Mouse (Mus musculus) heart, embryonic 11.5 days (tissue): ENCODE data around the gene Exo5. TPM values are rescaled to one million over a fixed set of nuclear protein-coding genes. Genes with fewer than 3 reads are reported as not detected.
A peak's percentile ranks its signal among the peaks of the same experiment; 100 is the strongest.

Experiments used
- ATAC-seq: fragments of 200-750 bp; cut with Nextera tagmentation; replicated peaks from 2 replicates; pipeline ENCODE4 v1.8.0; 2017; ENCODE audit warnings: moderate library complexity; ENCODE audit not compliant: insufficient number of reproducible peaks, low FRiP score, low TSS enrichment
- H3K27ac ChIP-seq: fragments of 300-500 bp; sonication (generic); 2 replicates; pipeline ENCODE4 v1.5.1; 2014; ENCODE audit warnings: mild to moderate bottlenecking, low read depth, low read length
- H3K27me3 ChIP-seq: fragments of 300-500 bp; sonication (generic); 2 replicates; pipeline ENCODE4 v1.6.1; 2014; ENCODE audit warnings: mild to moderate bottlenecking, low read length, mixed read lengths; ENCODE audit not compliant: control insufficient read depth, insufficient read depth
- H3K36me3 ChIP-seq: fragments of 300-500 bp; sonication (generic); 2 replicates; pipeline ENCODE4 v1.6.1; 2014; ENCODE audit warnings: mild to moderate bottlenecking, low read length, moderate library complexity, mixed read lengths; ENCODE audit not compliant: control insufficient read depth, insufficient read depth
- H3K4me1 ChIP-seq: fragments of 300-500 bp; sonication (generic); 2 replicates; pipeline ENCODE4 v1.6.1; 2014; ENCODE audit warnings: low read length; ENCODE audit not compliant: control insufficient read depth, insufficient read depth
- H3K4me2 ChIP-seq: fragments of 300-500 bp; sonication (generic); 2 replicates; pipeline ENCODE4 v1.6.1; 2014; ENCODE audit warnings: mild to moderate bottlenecking, moderate library complexity
- H3K4me3 ChIP-seq: fragments of 300-500 bp; sonication (generic); 2 replicates; pipeline ENCODE4 v1.5.1; 2014; ENCODE audit warnings: low read depth, low read length
- H3K9ac ChIP-seq: fragments of 300-500 bp; sonication (generic); 2 replicates; pipeline ENCODE4 v1.6.1; 2014; ENCODE audit warnings: mild to moderate bottlenecking, low read depth, low read length, moderate library complexity
- H3K9me3 ChIP-seq: fragments of 300-500 bp; sonication (generic); replicated peaks from 2 replicates; pipeline ENCODE4 v1.6.1; 2016; ENCODE audit warnings: low read length; ENCODE audit not compliant: control insufficient read depth
- WGBS: fragments of 180-500 bp; shearing (Covaris S2); extraction: QIAGEN DNeasy Blood & Tissue Kit; methylation state at CpG from one replicate; pipeline ENCODE4 v1.1.7; 2014; ENCODE audit not compliant: insufficient replicate concordance; 5-methylcytosine and 5-hydroxymethylcytosine counted together
- polyA plus RNA-seq: library from polyadenylated mRNA; unstranded; fragments of >200 nt; fragmentation: Nextera tagmentation; extraction: Ambion mirVana; gene quantifications from 2 replicates; pipeline ENCODE4 v1.2.1, GENCODE M21; 2014

Gene Exo5
- polyA plus RNA-seq, 1 experiment from 2014 or later: 13.7 TPM

- Histone ChIP-seq H3K9ac (no peak overlapping the region), H3K27ac (peak overlapping the region; percentile 17; the same call in 1 of the 2 replicates), H3K9me3 (no peaks in the 10 kb centered on the region), H3K4me1 (peaks cover 15% of the 10 kb centered on the region), H3K4me3 (no peak overlapping the region), H3K36me3 (no peaks in the 10 kb centered on the region), H3K27me3 (no peaks in the 10 kb centered on the region), H3K4me2 (peak overlapping the region; percentile 46; the same call in 1 of the 2 replicates)
- WGBS: 16% methylated on average over 4 of the region's 4 CpGs
- no peak for ATAC-seq
Measured at GRCm38 (mm10) chr4:120886131-120886530, 38.7 kb downstream of the Exo5 start.

GRCm38 (mm10) chr4:120885208-120886120 lies 39.4 kb downstream of the Exo5 start:
- H3K4me1 ChIP-seq: peaks cover 15% of the 10 kb centered on the region
- H3K9ac ChIP-seq: no peak overlapping the region
- no peaks in the 10 kb centered on the region for H3K36me3 ChIP-seq
- no peaks in the 10 kb centered on the region for H3K9me3 ChIP-seq
- H3K27ac ChIP-seq: no peak overlapping the region
- ATAC-seq: no peak
- no peak overlapping the region for H3K4me3 ChIP-seq
- peak overlapping the region; percentile 46 for H3K4me2 ChIP-seq
- H3K27me3 ChIP-seq: no peaks in the 10 kb centered on the region
- WGBS: 21% methylated on average over 13 of the region's 13 CpGs

DNA sequence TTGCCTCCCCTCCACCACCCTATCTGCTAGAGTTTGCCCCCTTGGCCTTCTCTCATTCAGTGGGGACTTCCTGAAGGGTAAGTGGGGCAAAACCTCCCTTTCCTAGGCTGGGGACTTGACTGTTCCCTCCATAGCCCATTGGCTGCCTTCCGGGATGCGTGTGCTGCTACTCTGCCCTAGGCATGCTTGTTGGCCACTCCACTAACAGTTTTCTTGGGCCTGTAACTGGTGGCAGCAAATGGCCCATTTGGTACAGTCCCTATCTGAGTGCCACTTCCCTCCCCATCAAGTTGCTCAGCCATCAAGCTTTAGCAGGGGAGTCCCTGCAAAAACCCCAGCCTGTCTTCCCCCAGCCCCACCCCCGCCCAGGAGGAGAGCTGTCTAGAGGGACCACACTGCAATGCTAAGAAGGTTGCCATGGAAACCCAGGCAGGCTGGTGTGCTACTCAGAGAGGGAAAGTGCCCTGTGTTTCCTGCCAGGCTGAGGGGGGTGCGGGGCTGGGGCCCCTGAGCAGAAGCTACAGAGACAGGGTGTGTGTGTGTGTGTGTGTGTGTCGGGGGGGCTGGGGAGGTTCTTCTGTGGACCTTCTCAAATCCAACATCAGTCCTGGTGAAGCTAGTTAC lies 42.7 kb downstream of the Exo5 start:
- no peak for ATAC-seq
- peaks cover 15% of the 10 kb centered on the region for H3K4me1 ChIP-seq
- no peaks in the 10 kb centered on the region for H3K9me3 ChIP-seq
- no peak overlapping the region for H3K27ac ChIP-seq
- no peak overlapping the region for H3K4me2 ChIP-seq
- no peak overlapping the region for H3K9ac ChIP-seq
- H3K36me3 ChIP-seq: no peaks in the 10 kb centered on the region
- no peak overlapping the region for H3K4me3 ChIP-seq
- H3K27me3 ChIP-seq: no peaks in the 10 kb centered on the region
- 50% methylated on average over 5 of the region's 5 CpGs for WGBS

GRCm38 (mm10) chr4:120880731-120881432 lies 43.9 kb downstream of the Exo5 start:
- no peak for ATAC-seq
- WGBS: 43% methylated on average over 6 of the region's 6 CpGs
- Histone ChIP-seq H3K27ac (no peak overlapping the region), H3K27me3 (no peaks in the 10 kb centered on the region), H3K9me3 (no peaks in the 10 kb centered on the region), H3K4me1 (peaks cover 9% of the 10 kb centered on the region), H3K4me2 (no peak overlapping the region), H3K9ac (no peak overlapping the region), H3K36me3 (no peaks in the 10 kb centered on the region), H3K4me3 (no peak overlapping the region)

GRCm38 (mm10) chr4:120879386-120879785 lies 45.4 kb downstream of the Exo5 start:
- no peak overlapping the region for H3K4me2 ChIP-seq
- no peak overlapping the region for H3K4me3 ChIP-seq
- no peaks in the 10 kb centered on the region for H3K4me1 ChIP-seq
- no peaks in the 10 kb centered on the region for H3K27me3 ChIP-seq
- no peak overlapping the region for H3K27ac ChIP-seq
- no peak for ATAC-seq
- no peaks in the 10 kb centered on the region for H3K36me3 ChIP-seq
- no peaks in the 10 kb centered on the region for H3K9me3 ChIP-seq
- no peak overlapping the region for H3K9ac ChIP-seq
- 40% methylated on average over 4 of the region's 4 CpGs for WGBS

DNA sequence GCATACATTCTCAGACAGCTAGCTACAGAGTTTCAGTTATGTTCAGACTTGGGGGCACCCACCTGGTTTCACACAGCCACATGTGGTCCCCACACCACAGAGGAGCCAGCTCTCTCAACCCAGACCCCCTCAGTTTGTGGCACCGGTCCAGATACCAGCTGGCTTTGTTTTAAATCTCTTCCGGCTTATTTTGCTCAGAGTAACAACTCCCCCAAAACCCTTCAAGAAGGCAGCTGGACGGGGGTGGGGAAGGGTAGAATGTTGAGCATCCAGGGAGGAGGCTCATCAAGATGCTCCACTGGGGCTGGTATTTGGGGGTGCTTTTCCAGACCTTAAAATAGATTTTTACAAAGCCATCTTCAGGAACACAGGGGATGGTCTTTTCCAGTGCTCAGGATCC lies 46.1 kb downstream of the Exo5 start:
- WGBS: 69% methylated on average over 3 of the region's 3 CpGs

GRCm38 (mm10) chr4:120875961-120876360 lies 48.9 kb downstream of the Exo5 start:
- no peak overlapping the region for H3K4me2 ChIP-seq
- 59% methylated on average over 3 of the region's 3 CpGs for WGBS
- no peaks in the 10 kb centered on the region for H3K27me3 ChIP-seq
- H3K9ac ChIP-seq: no peak overlapping the region
- H3K9me3 ChIP-seq: no peaks in the 10 kb centered on the region
- no peak for ATAC-seq
- H3K27ac ChIP-seq: no peak overlapping the region
- H3K36me3 ChIP-seq: no peaks in the 10 kb centered on the region
- no peak overlapping the region for H3K4me3 ChIP-seq
- no peaks in the 10 kb centered on the region for H3K4me1 ChIP-seq

More for the DNA sequence above, 46.1 kb downstream of the Exo5 start:
- H3K27me3 ChIP-seq: no peaks in the 10 kb centered on the region
- H3K9ac ChIP-seq: no peak overlapping the region
- H3K36me3 ChIP-seq: no peaks in the 10 kb centered on the region
- H3K4me1 ChIP-seq: no peaks in the 10 kb centered on the region
- H3K27ac ChIP-seq: no peak overlapping the region
- no peaks in the 10 kb centered on the region for H3K9me3 ChIP-seq
- no peak for ATAC-seq
- no peak overlapping the region for H3K4me3 ChIP-seq
- no peak overlapping the region for H3K4me2 ChIP-seq
